Mouse (Mus musculus) kidney, postnatal 14 days (tissue): ENCODE measurements around the gene Gm10188.

Experiments
- DNase-seq: peaks from one replicate; pipeline ENCODE4 v3.0.0; 2022; ENCODE audit warnings: mixed read lengths

The Gm10188 gene

GRCm38 (mm10) chr1:132226297-132227080 lies 3.1 kb downstream of the Gm10188 start:
- DNase-seq: no peak

GRCm38 (mm10) chr1:132222166-132222565 lies 7.4 kb downstream of the Gm10188 start:
- no peak for DNase-seq

- DNase-seq: no peak
These were observed 7.9 kb downstream of the Gm10188 start for GRCm38 (mm10) chr1:132221627-132222026.

GRCm38 (mm10) chr1:132216276-132216675 lies 13.3 kb downstream of the Gm10188 start:
- no peak for DNase-seq

GRCm38 (mm10) chr1:132213076-132213475 lies 16.5 kb downstream of the Gm10188 start:
- no peak for DNase-seq

GRCm38 (mm10) chr1:132212218-132212617 lies 17.3 kb downstream of the Gm10188 start:
- peak; percentile 59 for DNase-seq

- no peak for DNase-seq
These were observed 17.9 kb downstream of the Gm10188 start for GRCm38 (mm10) chr1:132211672-132212071.

GRCm38 (mm10) chr1:132210922-132211321 lies 18.6 kb downstream of the Gm10188 start:
- DNase-seq: no peak

- no peak for DNase-seq
These were observed 20.2 kb downstream of the Gm10188 start for GRCm38 (mm10) chr1:132209400-132209799.

- DNase-seq: no peak
These were observed 21.4 kb downstream of the Gm10188 start for GRCm38 (mm10) chr1:132208154-132208553.

GRCm38 (mm10) chr1:132206828-132207227 lies 22.7 kb downstream of the Gm10188 start:
- no peak for DNase-seq

- no peak for DNase-seq
These were observed 23.6 kb downstream of the Gm10188 start for GRCm38 (mm10) chr1:132205958-132206357.

- no peak for DNase-seq
These were observed 26.8 kb downstream of the Gm10188 start for GRCm38 (mm10) chr1:132202771-132203170.

- DNase-seq: no peak
These were observed 27.6 kb downstream of the Gm10188 start for GRCm38 (mm10) chr1:132201936-132202335.

GRCm38 (mm10) chr1:132201511-132201860 lies 28.1 kb downstream of the Gm10188 start:
- no peak for DNase-seq

- no peak for DNase-seq
These were observed 28.7 kb downstream of the Gm10188 start for GRCm38 (mm10) chr1:132200562-132201510.

GRCm38 (mm10) chr1:132199934-132200333 lies 29.6 kb downstream of the Gm10188 start:
- DNase-seq: no peak

- no peak for DNase-seq
These were observed 30.3 kb downstream of the Gm10188 start for GRCm38 (mm10) chr1:132199244-132199643.

- DNase-seq: no peak
These were observed 31.0 kb downstream of the Gm10188 start for GRCm38 (mm10) chr1:132198401-132199071.

GRCm38 (mm10) chr1:132197666-132198065 lies 31.9 kb downstream of the Gm10188 start:
- no peak for DNase-seq

GRCm38 (mm10) chr1:132196337-132196736 lies 33.2 kb downstream of the Gm10188 start:
- no peak for DNase-seq

GRCm38 (mm10) chr1:132195681-132196080 lies 33.9 kb downstream of the Gm10188 start:
- DNase-seq: no peak

- DNase-seq: no peak
These were observed 34.5 kb downstream of the Gm10188 start for GRCm38 (mm10) chr1:132195100-132195499.
